Mouse (Mus musculus) c-Kit-positive CD71-positive TER-119-negative erythroid progenitor cells, embryonic 14.5 days (primary cell): Measurements from ENCODE around the gene Kcnrg.
"Not testable (repeated sequence)": the region's sequence is repeated elsewhere in the genome, so short reads cannot be mapped to it uniquely, and the experiment has no call there.

Experiments
- DNase-seq: peaks from one replicate; pipeline ENCODE4 v3.0.0-alpha.2; 2013; ENCODE audit warnings: low read depth

The Kcnrg gene

DNA sequence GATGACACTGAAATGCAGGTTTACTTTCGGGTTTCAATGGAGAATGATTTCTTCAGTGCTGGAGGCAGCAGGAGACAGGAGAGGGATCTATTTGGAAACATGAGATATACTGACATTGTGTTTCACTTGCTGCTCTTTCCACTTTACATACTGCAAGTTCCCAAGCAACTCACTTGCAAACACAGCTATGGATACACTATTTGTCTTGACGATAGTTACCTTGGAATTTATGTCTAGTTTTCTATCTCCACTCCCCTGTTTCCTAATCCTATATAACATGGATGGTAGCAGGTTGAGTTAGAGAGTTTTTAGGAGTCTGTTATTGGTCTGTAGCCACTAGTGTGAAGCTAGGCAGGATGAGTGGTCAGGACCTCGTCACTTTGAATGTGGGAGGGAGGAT is at the start of gene Kcnrg:
Gene Kcnrg, plus strand, starts transcription at position 301 of the 400 bp plus-strand sequence.
- DNase-seq, result no peak

DNA sequence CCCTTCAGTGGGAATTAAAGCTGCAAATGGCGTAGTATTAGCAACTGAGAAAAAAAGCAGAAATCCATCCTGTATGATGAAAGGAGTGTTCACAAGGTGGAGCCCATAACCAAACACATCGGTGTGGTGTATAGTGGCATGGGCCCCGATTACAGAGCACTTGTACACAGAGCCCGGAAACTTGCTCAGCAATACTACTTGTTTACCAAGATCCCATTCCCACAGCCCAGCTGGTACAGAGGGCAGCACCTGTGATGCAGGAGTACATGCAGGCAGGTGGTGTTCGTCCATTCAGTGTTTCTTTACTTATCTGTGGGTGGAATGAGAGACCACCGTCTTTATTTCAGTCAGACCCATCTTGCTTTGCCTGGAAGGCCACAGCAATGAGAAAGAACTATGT is 48.4 kb upstream of the Kcnrg start:
- no peak for DNase-seq

DNA sequence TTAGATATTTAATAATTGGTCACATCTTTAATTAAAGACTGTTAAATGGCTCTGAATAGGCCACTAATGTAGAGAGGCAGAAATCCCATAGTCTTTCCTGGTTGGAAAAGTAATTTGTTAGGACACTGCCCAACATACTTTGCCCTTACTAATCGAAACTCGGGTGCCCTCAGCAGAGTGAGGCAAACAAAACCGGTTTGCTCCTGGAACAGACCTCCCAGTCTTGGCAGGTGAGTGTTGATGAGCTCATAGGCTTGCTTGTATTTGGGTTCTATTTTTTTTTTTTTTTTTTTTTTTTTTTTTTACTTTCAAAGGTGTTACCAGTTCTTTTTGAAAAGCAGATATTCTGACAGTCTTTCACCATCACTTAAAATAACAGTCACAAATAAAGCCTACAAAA is 47.4 kb upstream of the Kcnrg start:
- no peak for DNase-seq

DNA sequence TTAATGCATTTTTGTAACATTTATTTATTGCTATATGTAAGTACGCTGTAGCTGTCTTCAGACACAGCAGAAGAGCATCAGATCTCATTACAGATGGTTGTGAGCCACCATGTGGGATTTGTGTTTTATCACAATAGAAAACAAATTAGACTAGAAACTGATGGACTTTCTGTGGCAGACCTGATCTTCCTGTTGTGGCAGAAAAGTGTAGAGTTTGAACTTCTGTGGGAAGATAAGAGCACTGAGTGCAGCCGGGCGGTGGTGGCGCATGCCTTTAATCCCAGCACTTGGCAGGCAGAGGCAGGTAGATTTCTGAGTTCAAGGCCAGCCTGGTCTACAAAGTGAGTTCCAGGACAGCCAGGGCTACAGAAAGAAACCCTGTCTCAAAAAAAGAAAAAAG is 41.0 kb upstream of the Kcnrg start:
- DNase-seq, result not testable (repeated sequence)

DNA sequence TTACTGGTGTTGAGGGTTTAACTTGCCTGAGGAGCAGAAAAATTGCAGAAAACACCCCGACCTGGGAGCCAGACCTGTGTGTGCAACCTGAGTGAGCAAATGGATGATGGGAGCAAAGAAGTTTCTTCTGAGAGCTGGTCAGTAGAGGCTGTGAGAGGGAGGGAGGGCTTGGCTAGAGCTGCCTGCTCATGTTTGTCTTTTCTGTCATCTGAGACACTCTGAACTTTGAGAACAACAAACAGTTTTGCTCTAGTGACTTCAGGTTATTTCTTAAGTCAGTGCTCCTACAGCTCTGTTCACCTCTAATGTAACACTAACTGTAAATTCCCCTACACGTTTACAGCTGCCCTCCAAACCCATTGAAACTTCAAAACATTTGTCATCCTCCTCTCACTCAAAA is 37.9 kb upstream of the Kcnrg start:
- no peak for DNase-seq

DNA sequence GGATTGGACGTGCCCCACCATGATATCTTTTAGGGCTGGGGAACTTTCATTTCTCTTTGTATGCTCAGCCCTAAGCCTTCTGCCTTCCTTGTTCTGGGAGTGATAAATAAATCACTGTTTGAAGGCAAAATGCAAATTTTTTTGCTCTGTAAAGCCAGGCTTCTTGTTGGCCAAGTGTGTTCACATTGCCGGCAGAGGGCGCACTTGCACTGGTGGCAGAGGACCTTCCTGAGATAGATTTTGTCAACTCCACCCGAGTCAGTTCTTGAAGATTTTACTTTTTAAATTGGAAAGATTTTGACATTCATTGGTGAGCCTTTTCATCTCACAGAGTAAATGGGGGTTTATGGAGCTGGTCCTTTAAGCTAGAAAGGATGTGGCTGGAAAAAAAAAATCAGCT is 35.9 kb upstream of the Kcnrg start:
- peak; percentile 67 for DNase-seq

DNA sequence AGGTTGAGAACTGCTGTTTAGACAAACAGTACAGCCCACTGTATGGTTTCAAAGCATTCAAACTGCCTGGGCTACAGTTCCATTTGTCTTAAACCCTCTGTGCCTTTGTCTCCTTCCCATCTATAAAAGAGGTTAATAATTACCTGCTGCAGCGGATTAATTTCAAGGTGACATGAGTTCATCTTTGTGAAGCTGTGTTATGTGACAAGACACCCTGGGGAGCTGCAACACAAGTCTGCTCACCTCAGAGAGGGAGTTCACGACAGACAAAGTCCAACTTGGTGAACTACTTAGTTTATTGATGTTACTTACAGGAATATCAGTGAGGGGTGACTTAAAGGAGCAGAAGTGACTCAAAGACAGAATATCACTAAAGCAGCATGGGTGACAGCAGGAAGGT is 35.1 kb upstream of the Kcnrg start:
- no peak for DNase-seq

DNA sequence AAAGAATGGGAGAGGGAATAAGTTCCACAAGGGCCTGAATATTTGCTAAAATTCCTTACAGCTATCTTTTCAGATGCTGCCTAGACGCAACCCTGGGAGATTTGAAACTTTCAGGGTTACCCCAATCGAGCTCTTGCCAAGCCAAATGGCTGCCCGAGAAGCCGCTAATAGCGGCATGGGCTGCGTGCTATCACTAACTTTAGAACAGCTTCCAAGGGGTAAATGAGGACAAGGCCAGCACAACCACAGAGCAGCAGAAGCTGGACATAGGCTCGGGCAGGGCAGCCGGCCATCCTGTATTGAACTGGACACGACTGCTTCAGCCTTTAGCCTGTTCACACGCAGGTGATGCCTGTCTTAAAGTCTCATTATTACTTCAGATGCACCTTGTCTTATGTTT is 32.2 kb upstream of the Kcnrg start:
- no peak for DNase-seq

DNA sequence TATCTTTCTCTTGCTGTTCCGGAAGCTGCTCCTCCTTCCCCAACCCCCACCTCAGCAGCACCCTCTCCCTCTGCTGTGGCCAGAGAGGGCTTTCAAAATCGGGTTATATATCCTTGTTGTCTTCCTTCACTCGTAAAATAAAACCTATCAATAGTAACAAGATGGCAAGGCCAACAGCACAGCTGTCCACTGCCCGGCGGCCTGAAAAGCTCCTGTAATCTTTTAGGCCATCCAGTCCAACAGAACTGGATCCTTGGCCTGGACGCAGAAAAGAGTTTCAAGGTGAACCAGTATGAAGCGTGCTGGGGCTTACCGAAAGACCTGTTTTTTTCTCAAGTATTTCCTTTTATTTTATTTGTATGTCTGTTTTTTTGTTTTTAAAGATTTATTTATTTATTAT is 31.3 kb upstream of the Kcnrg start:
- DNase-seq, result no peak

DNA sequence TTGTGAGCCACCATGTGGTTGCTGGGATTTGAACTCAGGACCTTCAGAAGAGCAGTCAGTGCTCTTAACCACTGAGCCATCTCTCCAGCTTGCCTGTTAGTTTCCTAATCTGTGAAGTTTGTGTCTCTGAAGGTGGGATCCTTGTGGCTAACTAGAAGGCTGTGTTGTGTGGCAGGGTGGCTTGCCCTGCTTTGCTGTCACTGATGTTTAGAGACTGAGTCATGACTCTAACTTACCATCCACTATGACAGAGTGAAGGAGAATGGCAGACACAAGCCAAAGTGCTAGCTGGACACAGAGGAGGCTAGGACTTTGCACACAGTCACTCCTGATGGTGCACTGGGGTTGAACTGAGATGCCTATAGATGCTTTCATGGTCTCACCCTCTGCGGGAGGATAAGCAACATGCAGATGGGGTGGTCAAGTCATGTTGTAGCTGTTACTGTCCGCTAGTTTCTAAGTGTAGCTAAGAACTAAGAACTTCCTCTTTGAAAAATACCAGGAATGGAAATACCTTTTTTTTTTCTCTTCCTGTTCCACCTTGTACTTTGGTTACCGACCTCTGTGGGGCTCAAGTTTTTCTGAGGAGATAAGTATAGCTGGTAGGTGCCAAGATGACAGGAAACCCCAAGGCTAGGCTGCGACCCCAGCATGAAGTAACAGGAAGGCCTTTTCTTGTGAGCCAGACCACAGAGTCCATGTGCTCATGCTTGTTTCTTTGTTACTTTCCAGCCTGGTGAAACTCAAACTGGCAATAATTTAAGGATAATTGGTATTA is 17.8 kb upstream of the Kcnrg start:
- DNase-seq, result no peak

DNA sequence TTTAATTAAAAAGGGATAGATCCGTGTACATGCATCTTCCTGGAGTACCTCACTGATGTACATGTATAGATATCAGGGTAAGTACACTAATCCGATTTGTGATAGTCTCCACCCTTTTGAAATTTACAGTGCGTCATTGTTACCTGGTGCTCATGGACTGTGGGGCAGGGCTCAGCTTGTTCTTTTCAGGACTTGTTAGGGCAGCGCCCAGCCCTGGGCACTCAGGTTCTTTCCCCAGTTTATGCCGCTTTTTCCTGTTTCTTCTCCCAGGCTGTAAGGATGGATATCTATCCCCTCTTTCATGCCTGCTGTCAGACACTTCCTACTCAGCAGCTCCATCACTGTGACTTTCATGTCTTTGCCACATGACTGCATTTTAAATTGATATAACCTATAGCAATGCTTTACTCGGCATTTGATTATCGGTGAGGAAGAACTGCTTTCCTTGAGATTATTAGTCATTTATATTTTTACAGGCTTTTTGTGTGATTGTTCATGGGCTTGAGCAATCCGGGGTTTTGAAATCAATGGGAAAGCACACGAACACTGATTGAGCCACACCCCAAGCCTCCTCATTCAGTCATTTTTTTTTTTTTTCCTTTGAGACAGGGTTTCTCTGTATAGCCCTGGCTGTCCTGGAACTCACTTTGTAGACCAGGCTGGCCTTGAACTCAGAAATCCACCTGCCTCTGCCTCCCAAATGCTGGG is 10.4 kb upstream of the Kcnrg start:
- no peak for DNase-seq

DNA sequence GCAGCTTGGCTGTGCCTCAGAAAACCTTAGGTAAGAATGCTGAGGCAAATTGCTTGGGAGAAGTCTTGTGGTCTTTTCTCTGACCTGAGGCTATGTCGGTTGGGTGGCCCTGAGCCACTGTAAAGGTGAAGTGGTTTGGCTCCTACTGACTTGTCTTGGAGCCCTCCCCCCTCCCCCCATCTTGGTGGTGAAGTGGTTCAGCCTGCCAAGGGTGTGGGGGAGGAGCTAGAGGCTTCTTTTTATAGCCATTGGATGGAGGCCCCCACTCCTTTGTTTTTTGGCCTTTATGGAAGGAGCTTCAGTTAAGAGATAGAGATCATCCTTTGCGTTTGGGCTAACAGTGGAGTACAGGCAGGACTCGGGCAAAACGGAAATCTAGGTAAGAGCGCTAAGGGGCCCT is 9.3 kb upstream of the Kcnrg start, which contains the start of gene Trim13:
Gene Trim13, plus strand, starts transcription at position 280 of the 400 bp plus-strand sequence.
- peak; percentile 46 for DNase-seq

DNA sequence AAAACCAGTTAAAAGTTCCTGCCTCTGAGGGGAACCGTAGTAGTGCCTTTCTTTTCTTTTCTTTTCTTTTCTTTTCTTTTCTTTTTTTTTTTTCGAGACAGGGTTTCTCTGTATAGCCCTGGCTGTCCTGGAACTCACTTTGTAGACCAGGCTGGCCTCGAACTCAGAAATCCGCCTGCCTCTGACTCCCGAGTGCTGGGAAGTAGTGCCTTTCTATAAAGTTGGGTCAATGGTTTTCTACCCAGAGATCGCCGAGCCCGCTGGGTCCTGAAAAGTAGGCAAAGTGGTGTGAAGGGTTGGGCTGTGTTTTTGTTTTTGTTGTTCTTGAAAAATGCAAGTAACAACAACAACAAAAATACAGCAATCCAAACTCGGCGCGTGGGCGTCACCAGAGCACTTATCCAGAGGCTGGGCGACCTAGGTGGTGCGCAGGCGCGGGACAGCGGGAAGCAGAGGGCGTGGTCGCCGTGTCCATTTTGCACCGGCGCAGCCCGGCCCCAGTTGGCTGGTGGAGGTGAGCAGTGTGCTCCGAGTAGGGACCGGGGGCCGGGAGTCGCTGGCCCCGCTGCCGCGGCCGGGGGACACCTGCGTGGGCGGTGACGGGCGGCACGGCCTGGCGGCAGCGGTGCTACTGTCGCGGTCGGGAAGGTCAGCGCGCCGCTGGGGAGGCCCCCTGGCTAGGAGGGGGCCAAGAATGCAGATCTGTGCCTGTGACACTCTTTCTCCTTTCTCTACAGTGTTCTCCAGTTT is 8.0 kb upstream of the Kcnrg start:
- peak; percentile 78 for DNase-seq

DNA sequence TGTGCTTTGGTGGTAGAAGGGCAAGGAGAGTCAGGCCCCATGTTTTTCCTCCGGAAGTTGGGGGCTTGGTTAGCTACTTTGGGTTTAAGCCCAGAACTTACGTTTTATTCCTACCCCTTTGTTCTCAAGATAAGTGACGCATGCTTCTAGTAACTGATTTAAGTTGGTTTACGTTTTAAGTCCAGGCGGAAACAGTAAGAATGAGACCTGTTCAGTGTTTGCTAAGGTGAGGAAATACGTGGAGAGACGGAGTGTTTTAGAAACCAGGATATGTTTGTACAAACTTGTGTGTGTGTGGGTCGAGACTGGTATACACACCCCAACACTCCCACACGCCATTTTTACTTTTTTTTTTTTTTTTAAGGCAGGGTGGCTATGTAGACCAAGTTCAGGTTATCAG is 5.9 kb upstream of the Kcnrg start:
- no peak for DNase-seq

DNA sequence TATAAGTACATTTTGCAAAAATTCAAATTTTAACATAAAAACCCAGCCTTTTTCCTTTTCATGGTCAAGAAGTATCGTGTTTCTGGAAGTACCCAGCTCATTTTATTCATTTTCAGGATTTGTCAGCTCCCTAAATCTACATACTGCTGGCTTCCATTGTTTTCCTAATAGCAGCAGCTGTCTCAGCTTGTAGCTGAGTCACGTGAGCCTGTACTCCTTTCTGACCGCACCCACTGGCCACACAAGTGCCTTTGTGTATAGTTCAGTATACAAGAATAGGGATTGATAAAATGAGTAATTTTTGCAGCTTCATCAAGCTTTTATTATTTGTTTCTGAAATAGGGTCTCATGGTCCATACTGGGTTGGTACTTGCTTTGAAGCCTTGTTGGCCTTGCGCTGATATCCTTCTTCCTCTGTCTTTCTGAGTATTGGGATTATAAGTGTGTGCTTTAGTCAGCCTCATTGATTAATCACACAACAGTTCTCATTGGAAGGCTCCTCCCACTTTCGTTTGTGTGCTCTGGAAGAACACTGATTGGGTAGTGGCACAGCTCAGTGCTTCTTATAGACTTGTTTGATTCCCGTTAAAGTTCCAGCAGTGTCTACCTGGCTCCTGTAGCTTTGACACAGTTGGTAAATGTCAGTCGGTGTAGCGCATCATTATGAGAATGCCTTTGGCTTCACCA is 4.0 kb upstream of the Kcnrg start:
- no peak for DNase-seq

DNA sequence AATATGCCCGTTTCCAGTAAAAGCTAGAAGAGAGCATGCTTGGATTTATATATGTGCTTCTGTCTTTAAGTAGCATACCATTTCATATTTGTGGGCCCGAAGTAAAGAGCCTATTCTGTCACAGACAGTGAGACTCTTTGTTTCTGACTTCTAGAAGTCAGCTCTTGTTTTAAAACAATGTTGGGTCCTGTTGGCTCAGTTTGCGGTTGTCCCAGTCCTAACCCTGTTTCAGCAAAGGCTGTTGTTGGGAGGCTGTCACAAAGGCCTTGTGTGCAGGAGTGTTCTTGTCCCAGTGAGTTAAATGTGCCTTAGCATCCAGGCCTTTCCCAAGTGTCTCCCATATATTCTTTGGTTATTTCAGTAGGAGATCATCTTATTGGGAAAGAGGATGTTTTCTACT is 3.2 kb upstream of the Kcnrg start:
- DNase-seq, result no peak

DNA sequence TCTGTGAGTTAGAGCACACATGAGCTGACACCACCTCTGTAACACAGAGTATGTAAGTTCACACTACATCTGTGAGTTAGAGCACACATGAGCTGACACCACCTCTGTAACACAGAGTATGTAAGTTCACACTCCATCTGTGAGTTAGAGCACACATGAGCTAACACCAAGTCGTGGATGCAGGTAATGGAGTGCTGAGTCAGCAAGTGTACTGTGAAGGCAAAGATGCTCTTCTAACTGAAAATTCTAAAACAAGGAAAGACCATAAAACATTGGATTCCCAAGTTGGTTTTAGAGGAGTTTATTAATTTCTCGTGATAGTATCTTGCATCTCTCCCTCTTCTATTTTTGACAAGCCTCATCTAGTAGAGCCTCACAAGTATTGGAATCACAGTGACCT is 1.2 kb upstream of the Kcnrg start:
- not testable (repeated sequence) for DNase-seq

DNA sequence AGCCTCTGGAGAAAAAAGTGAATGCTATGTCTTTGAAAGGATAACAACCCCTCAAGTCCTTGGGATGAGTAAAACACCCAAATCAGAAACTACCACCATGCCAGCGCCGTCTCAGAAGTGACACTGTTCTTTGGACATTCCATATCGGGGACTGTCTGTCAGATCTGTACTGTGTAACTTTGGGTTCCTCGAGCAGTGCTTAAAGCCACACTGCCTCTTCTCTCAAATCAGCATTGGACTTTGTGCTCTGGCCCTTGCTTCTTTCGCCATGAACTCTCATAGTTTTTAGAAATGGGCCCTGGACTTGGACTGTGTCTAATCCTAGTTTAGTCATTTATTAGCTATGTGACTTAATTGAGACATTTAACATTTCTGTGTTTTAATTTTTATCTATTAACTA is 4.5 kb downstream of the Kcnrg start:
- no peak for DNase-seq

DNA sequence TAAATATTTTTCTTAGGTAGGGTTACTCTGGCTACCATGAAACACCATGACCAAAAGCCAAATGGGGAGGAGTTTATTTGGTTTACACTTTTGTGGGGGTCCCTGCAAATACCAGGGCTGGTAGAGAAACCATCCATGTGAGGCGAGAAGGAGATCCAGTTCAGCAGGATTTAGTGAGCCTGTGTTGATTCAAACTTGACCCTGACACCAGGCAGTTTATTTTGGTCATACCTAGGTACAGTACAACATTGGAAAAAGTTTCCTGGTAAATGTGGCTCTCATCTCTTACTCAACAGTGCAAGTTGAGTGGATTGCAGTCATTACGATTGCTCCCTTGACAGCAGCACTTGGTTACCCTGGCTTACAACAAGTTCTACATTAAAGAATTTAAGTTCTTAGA is 6.1 kb downstream of the Kcnrg start:
- no peak for DNase-seq

DNA sequence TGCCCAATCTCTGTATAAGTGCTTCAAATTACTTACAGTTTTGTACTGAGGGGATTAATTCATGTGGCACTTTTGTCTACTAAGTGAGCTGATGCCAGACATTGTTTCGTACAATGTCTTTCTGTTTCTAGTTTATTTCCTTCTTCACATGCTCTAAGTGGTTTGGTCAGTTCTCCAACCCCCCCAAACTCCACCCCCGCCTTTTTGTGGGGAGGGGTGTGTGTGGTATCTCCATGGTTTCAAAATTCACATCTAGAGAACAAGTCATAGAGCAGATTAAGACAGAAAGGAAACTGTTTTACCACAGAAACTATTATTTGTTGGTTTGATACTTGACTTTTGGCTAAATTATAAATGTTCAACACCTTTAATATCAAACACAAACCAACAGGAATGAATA is 13.1 kb downstream of the Kcnrg start:
- DNase-seq, result no peak

DNA sequence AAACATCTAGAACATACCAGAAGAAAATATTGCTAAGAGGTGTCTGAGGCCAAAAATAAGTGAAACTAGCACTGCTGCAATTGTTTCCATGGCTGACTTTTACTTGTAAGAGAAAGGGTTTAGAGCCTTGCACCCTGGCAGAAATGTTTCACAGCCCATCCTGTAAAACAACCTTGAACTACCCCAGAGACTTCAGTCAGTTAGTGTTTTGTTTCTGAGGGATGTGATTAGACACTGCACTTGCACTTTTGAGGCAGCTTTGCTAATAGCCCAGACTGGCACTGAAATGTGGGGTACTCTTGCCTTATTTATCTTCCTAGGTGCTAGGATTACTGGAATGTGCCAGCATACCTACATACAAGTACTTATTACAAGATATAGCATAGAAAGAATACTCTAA is 28.7 kb downstream of the Kcnrg start:
- no peak for DNase-seq

DNA sequence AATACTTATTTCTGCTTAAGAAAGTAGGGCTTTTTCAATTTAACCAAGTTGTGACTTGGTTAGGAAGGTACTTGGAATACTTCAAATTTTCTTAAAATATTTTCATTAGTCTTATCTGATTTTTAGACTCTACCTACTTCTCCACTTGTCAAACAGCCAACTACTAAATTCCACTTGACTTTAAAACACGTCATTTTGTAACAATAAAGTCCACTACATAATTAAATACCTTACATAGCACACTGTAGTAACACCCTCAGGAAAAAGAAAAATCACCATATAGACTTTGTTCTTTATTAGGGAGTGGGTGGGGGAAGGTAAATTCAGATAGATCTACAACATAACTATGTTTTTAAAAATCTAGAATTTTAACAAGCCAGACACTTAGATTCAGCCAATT is 35.4 kb downstream of the Kcnrg start:
- DNase-seq, result no peak
